Mouse (Mus musculus) myocyte (in vitro differentiated cells): ENCODE measurements around the gene Ccl9.

Experiments used
- E2F4 ChIP-seq: IDR thresholded peaks from one replicate; pipeline ENCODE4 v1.6.1; 2011; ENCODE audit warnings: mild to moderate bottlenecking, control low read depth, moderate library complexity; ENCODE audit not compliant: insufficient read depth
- MAX ChIP-seq: IDR thresholded peaks from one replicate; pipeline ENCODE4 v1.6.1; 2011; ENCODE audit warnings: low read depth, mild to moderate bottlenecking, control low read depth
- MYOG ChIP-seq, 3 experiments: IDR thresholded peaks; one replicate each; pipeline ENCODE4 v1.6.1; 2011; ENCODE audit warnings: control low read depth in 2 of 3, low read depth in 2 of 3, mild to moderate bottlenecking in 2 of 3; ENCODE audit not compliant: insufficient read length in 2 of 3, control insufficient read depth in 1 of 3, insufficient read depth in 1 of 3
- POLR2A ChIP-seq: IDR thresholded peaks from one replicate; pipeline ENCODE4 v1.6.1; 2011; ENCODE audit warnings: low read depth, mild to moderate bottlenecking, control low read depth, moderate library complexity; ENCODE audit not compliant: insufficient read length
- POLR2AphosphoS2 ChIP-seq: IDR thresholded peaks from one replicate; pipeline ENCODE4 v1.6.1; 2011; ENCODE audit warnings: low read depth, control low read depth; ENCODE audit not compliant: insufficient read length
- REST ChIP-seq: IDR thresholded peaks from one replicate; pipeline ENCODE4 v1.6.1; 2011; ENCODE audit warnings: mild to moderate bottlenecking, control low read depth, moderate library complexity; ENCODE audit not compliant: insufficient read depth, insufficient read length
- TCF12 ChIP-seq: IDR thresholded peaks from one replicate; pipeline ENCODE4 v1.6.1; 2011; ENCODE audit warnings: mild to moderate bottlenecking, control low read depth; ENCODE audit not compliant: poor library complexity, insufficient read depth, severe bottlenecking
- TCF3 ChIP-seq: IDR thresholded peaks from one replicate; pipeline ENCODE4 v1.6.1; 2011; ENCODE audit warnings: low read depth, control low read depth; ENCODE audit not compliant: insufficient read length
- USF1 ChIP-seq: IDR thresholded peaks from one replicate; pipeline ENCODE4 v1.6.1; 2011; ENCODE audit warnings: low read depth, mild to moderate bottlenecking, control low read depth, moderate library complexity

GRCm38 (mm10) chr11:83530360-83530759, 48.1 kb downstream of the Ccl9 start, which contains the start of gene Ccl5:
- TF ChIP-seq POLR2AphosphoS2 (no peak), USF1 (no peak), TCF12 (no peak), POLR2A (no peak), MAX (no peak), TCF3 (no peak), E2F4 (no peak), MYOG (IDR thresholded peaks at IDR 0.05; ENCODE audit: control insufficient read depth in 1 of 3, insufficient read depth in 1 of 3, insufficient read length in 2 of 3, low read depth in 2 of 3) (no peak), REST (no peak)
